12 mouse cellular contexts compared by ENCODE assay signal in genomic region chr13:119955567-119955966, GRCm38 (mm10). TPM values are rescaled to one million over a fixed set of nuclear protein-coding genes. Genes with fewer than 3 reads are reported as not detected.
"Had no signal": no experiment of that assay in that cellular context is flagged by ENCODE, and none has a peak within 500 bp of the region (broad histone marks: within the 10 kb centered on the region; RNA-seq: fewer than 3 reads in every experiment).

No protein-coding gene starts in this region.

RNA-seq across cellular contexts. Expression of gene B020031M17Rik, which starts 5.0 kb away (rescaled TPM):
- total RNA-seq: forebrain, postnatal 0 days; gastrocnemius, adult 18-20 months; gastrocnemius, adult 2 months; gastrocnemius, adult 8-10 months; gastrocnemius, postnatal 10 days; gastrocnemius, postnatal 14 days; gastrocnemius, postnatal 25 days; gastrocnemius, postnatal 36 days; gastrocnemius, postnatal 4 days; heart, adult 18-20 months; heart, adult 2 months; heart, adult 8-10 months had no signal

RNA-seq across cellular contexts. Expression of gene Gm21761, which starts 26.5 kb away (rescaled TPM):
- total RNA-seq: forebrain, postnatal 0 days; gastrocnemius, adult 18-20 months; gastrocnemius, adult 2 months; gastrocnemius, adult 8-10 months; gastrocnemius, postnatal 10 days; gastrocnemius, postnatal 14 days; gastrocnemius, postnatal 25 days; gastrocnemius, postnatal 36 days; gastrocnemius, postnatal 4 days; heart, adult 18-20 months; heart, adult 2 months; heart, adult 8-10 months had no signal
